Mouse (Mus musculus): Measurements from ENCODE around the gene Pls1. TPM values are rescaled to one million over a fixed set of nuclear protein-coding genes. Genes with fewer than 3 reads are reported as not detected.
A peak's percentile ranks its signal among the peaks of the same experiment; 100 is the strongest.

Gene Pls1
- total RNA-seq, 2 experiments from 2014 or later, result 4.3 to 4.6 TPM

DNA sequence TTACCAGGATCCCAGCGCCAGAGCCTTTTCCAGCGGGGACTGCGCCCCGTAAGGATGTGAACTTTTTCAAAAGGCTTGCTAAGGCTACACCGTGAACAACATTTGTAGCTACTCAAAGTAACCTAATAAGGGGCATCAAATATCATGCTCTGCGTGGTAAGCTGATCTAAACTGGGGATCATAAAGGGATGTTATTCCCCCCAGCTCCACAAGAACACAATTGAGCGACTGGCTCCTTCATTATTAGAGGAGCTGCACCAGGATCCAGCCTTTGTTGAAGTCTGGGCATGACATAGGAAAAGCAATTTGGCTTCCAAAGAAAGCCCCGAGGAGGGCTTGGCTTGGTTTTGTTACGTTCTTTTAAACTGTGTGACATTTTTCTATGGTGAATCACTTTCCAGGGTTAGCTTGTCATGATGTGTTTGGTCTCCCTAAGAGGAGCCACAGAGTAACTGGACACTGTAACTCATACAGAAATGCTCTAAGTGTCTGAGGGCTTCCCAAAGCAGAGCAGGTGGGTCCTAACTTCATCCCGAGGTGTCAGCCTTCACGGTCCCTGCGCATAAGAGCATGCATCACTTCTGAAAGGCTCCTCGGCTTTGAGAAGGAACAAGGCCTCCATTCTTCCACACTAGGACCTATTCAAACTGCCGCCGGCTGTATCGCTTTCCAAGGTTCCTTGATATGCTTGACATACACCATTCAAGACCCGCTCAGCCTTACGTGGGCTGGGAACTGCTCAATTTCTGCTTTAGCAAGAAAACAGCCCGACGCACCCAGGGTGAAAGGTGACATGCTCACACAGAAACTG is 31.2 kb downstream of the Pls1 start:
- DNase-seq (ENCODE audit: low spot score in 2 of 2), result no peak
- intact Hi-C loops (cut with DNase I), result no loop called here

DNA sequence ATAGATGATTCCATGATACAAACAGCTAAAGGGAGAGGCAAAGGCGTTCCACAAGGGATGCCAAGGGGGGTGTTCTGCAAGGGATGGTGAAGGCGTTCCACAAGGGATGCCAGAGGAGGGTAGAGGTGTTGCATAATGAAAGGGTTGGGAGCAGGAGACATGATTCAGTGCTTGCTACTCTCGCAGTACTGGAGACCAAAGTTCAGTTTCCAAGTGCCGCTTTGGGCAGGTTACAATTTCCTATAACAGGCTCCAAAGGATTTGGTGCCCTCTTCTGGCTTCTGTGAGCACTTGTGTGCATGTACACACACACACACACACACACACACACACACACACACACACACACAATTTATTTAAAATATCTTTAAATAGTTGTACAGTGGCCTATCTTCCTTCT is 33.3 kb downstream of the Pls1 start:
- DNase-seq (ENCODE audit: low spot score in 2 of 2), result no peak
- intact Hi-C loops (cut with DNase I), result no loop called here

DNA sequence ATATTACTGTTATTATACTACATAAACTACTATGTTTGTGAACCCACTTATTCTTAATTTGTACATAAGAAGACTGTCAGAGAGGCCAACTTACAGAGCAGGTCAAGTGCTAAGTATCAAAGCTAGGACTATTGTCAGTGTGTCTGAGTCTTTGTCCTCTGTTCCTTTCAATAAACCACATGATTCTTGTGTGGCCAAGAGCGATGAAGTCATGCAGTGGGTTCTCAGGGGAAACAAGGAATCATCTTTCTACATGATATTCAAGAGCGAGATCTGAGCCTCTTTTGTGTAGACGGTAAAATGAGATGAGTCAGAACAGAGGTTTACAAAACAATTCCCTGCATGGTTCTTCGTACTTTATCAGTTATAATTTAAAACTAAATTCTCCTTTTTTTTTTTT is 35.5 kb downstream of the Pls1 start:
- no peak for DNase-seq (ENCODE audit: low spot score in 2 of 2)
- intact Hi-C loops (cut with DNase I), result no loop called here

DNA sequence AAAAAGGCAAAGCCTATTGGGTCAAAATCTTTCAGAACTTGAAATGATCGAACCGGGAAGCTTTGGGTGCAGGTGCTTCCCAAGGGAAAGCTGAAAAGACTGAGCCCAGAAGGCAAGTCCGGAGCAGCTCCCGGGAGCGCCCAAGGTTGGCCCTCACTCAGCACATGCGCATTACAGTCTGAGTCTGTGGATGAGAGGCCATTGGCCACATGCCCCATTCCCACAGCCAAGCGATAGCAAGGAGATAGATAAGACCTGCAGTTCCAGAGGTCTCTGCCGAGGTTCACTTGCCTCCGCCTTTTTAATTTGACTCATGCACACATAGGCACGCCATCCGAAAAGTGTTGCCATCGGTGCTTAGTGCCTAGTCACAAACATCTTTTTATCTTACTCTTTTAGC is 39.7 kb downstream of the Pls1 start:
- no peak for DNase-seq (ENCODE audit: low spot score in 2 of 2)
- intact Hi-C loops (cut with DNase I), result no loop called here

DNA sequence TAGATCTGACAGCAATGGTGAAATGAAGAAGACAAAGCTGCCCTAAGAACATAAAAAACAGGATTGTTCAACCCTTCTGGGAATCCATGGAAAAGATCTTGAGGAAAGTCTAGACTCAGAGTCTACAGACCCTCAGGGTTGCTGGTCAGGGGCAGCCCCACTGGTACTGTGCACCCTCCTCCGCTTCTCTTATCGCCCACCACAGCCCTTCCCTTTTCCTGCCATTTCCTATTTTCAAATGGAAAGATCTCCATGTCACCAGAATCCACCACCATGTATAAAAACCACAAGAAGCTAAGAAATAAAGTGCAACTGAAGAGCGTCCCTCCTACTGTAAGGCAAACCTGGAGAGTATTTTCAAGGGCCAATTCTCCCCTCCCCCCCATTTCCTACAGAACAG is 41.3 kb downstream of the Pls1 start:
- intact Hi-C loops (cut with DNase I), result no loop called here
- no peak for DNase-seq (ENCODE audit: low spot score in 2 of 2)

DNA sequence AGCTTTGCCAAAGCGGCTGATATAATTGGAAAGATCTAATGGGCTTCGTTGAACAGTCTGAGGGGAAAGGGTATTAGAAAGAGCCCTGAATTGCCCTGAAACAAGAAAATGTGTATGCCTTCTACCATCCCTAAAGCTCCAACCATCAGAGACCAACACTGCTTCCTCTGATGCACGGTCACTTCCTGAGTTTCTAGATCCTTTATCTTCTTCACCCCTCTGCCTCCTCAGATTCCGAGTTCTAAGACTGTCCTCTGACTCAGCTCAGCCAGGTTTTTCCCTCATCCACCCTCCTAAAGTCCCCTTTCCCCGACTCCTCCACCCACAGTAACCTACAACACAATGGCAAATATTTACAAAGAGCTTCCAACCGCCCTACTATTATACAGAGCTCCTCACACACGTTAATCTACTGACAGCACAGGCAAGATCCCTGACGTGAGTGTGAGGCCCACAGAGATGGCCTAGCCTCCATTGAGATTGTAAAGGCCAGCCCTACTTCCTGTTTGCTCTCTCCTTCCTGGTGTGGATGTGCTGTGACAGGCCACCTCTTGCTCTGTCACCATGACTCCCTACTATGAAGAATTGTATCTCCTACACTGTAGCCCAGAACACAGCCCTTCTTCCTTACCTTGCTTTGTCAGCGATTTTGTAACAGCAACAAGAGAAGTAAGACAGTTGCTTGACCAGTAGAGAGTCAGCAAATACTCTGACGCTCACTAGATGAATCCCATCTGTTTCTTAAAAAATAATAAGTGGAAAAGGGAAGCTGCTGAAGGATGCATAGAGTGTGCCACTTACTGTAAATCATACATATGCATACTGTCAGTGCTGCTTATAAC is 43.3 kb downstream of the Pls1 start:
- intact Hi-C loops (cut with DNase I), result no loop called here
- DNase-seq (ENCODE audit: low spot score in 2 of 2), result no peak

DNA sequence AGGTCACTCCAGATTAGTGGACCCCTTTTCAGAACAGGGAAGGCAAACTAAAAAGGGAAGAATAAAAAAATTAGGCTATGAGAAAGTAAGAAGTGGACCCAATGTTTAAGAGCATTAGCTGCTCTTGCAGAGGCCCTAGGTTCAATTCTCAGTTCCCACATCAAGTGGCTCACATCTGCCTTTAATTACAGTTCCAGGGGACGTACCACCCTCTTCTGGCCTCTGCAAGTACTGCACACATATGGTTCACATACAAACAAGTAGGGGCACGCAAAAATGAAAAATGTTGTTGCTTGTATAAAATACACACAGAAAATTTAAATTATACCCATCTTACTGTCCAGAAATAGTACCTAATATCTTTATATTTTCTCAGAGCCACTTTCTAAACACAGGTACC is 48.8 kb downstream of the Pls1 start:
- DNase-seq (ENCODE audit: low spot score in 2 of 2), result no peak
- intact Hi-C loops (cut with DNase I), result no loop called here

DNA sequence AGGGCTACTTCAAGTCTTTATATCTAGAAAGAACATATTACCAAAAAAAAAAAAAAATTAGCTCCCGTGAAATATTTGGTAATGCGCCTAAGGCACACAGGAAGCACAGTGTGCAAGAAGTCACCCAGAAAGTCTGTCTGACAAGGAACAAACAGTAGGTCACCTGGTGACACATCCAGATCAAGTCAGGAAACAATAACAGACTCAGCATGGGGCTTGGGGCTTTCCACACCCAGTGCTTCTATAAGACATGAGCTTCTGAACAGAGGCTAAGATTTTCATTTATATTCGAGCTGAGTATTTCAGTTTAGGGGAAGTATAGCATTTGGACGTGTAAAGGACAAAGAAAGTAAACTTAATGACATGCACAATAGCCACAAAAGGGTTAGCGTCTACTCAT is 49.3 kb downstream of the Pls1 start:
- DNase-seq (ENCODE audit: low spot score in 2 of 2), result no peak
- intact Hi-C loops (cut with DNase I), result no loop called here

DNA sequence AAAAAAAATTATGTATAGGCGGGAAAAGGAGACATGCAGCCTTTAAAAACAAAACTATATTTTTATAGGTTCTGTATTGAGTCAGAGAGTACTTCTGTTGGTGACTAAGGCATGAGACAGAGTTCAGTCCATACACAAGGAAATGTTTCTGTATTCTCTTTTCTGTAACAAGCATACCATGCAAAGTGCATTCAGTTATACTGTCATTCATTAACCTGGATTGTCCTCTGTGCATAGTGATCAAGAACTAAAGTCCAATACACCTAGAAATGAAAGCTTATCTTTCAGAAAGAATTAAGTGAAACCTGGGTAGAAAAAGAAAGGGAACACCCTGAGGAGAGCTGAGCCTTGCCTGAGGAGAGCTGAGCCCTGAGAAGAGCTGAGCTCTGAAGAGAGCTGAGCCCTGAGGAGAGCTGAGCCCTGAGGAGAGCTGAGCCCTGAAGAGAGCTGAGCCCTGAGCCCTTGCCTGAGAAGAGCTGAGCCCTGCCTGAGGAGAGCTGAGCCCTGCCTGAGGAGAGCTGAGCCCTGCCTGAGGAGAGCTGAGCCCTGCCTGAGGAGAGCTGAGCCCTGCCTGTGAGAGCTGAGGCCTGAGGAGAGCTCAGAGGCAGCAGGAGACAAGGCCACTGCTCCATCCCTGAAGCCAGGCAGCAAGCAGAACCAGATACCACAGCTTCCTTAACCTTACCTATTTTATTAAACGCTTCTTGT is 49.9 kb downstream of the Pls1 start:
- no peak for DNase-seq (ENCODE audit: low spot score in 2 of 2)
- intact Hi-C loops (cut with DNase I), result no loop called here

DNA sequence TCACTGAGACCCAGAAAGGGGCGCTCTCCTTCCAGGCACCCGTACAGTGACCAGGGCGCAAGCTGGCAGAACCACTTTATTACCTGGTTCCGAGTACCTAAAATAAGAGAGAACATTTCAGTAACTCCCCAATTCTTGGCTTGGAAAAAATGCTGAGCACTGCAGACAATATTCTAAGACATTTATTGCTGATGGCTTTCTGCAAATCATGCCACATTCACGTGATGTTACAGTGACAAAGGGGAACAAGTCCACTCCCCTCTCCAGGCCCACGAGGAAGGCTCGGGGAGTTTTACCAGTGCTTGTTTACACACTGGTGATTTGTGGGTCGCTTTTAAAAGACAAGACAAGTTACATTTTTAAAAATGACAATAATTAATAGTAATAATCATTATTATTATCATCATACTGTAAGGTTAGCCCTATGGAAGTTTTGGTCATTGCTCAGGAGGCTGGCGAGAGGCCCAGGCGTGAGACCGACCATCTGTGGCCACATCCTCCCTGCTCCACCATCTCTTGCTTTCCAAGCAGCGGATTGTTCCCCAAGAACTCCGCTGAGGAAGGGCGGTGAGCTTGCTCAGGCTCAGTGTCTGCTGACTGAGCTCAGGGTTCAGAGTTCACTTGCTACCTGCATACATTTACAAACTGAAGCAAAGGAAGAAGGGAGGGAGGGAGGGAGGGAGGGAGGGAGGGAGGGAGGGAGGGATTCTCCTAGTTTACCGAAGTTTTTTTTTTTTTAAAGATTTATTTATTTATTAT is 50.9 kb downstream of the Pls1 start:
- no peak for DNase-seq (ENCODE audit: low spot score in 2 of 2)
- intact Hi-C loops (cut with DNase I), result no loop called here

DNA sequence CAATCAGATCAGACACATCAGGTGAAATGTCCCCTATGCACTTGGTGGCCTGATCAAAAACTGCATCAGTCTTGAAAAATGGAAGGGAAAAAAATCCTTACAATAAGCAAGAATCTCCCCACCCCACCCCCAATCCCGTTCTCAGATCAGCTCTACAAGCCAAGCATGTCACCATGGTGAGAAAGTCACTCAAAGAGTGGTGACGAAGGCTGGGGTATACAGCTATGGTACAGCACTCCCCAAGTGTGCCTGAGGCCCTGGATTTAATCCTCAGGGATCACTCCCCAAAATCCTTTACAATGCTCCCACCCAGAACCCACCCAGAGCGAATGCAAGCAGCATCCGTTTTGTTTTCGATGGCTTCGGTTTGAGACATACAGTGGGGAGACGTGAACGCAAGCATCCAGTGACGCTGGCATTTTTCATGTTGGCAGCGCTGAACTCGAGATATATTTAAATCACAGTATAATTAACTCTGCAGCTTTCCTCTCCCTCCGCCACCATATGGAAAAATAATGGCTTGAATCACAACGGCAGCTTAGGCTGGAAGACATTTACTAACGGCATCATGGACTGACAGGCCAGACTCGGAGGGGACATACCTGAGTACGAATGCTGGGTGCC is 60.1 kb downstream of the Pls1 start:
- intact Hi-C loops (cut with DNase I), result no loop called here
- peak; percentile 28 to 30 for DNase-seq (ENCODE audit: low spot score in 2 of 2)

DNA sequence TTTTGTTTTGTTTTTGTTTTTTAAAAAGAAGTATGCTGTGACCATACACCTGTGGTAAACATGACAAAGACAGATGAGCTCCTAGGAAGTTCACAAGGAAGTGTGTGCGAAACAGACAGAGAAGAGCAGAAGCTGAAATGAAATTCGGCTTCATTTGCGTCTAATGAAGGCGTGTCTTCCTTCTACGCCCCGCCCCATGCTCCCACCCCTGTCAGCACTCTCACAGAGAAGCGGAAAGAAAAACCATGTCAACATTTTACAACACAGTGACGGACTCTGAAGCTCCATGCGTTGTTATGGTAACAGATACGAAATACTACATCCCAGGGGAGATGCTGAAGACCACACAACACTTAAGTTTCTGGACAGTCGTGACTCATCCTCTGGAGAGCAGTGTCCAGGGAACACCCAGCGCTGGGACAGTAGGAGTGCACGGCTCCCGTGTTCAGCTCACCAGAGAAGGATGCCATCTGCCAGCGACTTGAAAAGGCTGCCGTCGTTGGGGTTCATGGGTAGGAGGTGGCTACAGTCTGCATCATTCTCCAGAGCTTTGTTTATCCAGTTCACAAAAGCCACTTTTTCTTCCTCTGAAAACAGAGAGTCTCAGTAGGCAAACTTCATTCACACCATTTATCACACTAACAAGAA is 61.3 kb downstream of the Pls1 start:
- intact Hi-C loops (cut with DNase I), result no loop called here
- DNase-seq (ENCODE audit: low spot score in 2 of 2), result peak in 1 of 2 experiments; percentile 23

DNA sequence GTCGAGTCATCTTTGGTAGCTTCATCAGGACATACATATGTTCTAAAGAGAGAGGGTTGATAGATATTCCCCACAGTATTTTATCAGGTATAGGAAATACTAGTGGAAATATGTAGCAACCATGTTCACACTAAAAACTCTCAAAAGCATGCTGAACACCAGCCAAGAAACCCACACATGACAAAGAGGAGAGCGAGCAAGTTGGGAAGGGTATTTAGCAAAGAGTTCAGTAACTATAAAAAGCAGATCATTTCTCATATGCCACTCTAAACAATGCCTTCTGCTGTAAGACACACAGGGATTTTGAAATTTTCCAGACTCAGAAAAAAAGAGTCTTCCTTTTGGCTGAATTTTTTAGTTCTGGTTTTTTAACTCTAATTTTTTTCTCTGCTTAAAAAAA is 73.4 kb downstream of the Pls1 start:
- intact Hi-C loops (cut with DNase I), result no loop called here
- no peak for DNase-seq (ENCODE audit: low spot score in 2 of 2)

DNA sequence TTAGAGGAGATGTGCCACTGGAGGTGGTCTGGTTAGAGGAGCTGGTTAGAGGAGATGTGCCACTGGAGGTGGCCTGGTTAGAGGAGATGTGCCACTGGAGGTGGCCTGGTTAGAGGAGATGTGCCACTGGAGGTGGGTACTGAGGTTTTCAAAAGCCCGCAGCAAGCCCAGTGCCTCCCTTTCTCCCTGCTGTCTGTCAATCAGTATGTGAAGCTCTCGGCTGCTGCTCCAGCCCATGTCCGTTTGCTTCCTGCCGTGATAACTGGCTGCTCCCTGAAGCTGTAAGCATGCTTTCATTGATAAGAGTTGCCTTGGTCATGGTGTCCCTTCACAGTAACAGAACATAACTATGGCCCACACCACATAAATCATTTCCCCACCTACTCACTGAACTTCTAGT is 81.9 kb downstream of the Pls1 start:
- DNase-seq (ENCODE audit: low spot score in 2 of 2), result no peak
- intact Hi-C loops (cut with DNase I), result no loop called here

DNA sequence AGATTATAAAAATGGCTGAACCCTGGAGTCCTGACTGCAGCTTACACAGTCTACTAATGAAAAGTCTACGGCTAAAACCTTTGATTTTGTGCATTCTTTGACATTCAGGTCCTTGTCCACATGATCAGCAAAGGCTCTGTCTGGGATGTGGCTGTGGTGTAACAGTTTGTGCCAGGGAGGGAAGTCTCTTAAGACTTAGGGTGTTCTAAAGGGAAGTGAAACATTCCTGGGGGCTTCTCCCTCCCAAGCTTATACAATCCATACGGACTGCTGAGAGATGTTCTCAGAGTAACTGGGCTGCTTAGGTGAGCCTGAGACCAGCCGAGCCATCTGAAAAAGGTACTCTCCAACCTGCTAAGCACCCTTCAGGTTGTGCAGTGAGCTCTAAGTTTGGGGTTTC is 82.9 kb downstream of the Pls1 start:
- DNase-seq (ENCODE audit: low spot score in 2 of 2), result no peak
- intact Hi-C loops (cut with DNase I), result no loop called here

DNA sequence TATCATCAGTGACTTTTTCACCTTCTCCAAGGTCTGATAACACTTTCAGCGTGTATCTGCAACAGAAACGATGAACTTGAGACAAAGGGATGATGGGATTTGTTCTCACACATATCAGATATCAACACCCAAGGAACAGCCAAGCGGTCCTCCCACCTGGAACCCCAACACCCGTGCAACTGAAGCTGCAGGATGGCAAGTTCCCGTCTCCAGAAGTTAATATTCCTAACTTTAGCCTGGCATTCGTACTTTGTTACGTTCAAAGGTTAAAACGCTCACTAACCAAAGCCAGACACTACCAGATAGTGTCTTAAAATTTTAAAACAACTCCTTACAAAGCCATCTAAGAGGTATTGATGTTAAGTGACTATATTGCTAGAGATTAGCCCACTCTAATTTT is 83.7 kb downstream of the Pls1 start:
- intact Hi-C loops (cut with DNase I), result no loop called here
- DNase-seq (ENCODE audit: low spot score in 2 of 2), result no peak

DNA sequence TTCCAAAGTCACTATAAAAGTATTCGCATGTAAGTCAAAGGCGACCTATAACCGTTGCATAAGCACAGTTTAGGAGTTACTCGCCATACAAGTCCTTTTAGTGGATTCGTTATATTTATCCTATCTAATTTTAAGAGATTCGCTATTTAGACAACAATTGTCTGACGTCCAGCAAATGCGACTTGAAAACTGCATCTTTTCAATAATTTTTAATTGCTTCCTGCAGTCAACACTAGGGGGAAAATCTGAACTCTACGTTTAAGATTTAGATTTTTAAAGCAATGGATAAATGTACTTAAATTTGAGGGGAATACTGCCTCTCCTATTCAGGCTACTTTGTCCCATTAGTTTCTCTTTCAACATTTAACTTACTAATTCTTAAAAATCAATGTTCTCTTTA is 94.4 kb downstream of the Pls1 start:
- intact Hi-C loops (cut with DNase I), result loop anchor here (5.0 kb wide), 1 partner anchor 102 kb away; no protein-coding TSS in a partner anchor
- DNase-seq (ENCODE audit: low spot score in 2 of 2), result no peak

DNA sequence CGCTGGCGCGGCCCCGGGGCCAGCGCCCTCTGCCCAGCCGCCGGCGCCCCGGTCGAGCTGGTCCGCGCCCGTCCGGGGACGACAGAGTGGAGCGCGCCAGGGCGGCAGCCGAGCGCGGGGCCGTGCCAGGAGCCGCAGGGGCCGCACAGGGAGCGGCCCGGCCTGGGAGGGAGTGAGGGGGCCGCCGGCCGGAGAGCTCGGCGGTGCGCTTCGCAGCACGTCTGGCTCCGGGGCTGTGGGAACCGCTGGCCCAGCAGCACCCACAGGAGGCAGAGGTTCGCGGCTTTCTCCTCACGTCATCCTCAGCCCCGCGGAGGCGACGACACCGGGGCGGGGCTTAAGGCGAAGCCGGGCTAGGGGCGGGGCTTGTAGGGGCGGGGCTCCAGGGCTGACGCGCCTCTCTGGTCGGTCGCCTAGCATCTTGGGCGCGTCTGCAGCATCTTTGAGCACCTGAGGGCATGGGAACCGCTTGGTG is 95.0 kb downstream of the Pls1 start, which contains the start of gene Trpc1:
Gene Trpc1, minus strand, starts transcription at position 339 of the 475 bp plus-strand sequence.
- intact Hi-C loops (cut with DNase I), result loop anchor here (5.0 kb wide), 1 partner anchor 102 kb away; no protein-coding TSS in a partner anchor
- peak; percentile 77 to 83 for DNase-seq (ENCODE audit: low spot score in 2 of 2)
